Mouse (Mus musculus) ZHBTc4 (cell line): ENCODE results near the gene C8b.
A peak's percentile ranks its signal among the peaks of the same experiment; 100 is the strongest.

Experiments
- DNase-seq: peaks from one replicate; pipeline ENCODE4 v3.0.0-alpha.2; 2011; ENCODE audit warnings: low read depth, low spot score

The C8b gene

GRCm38 (mm10) chr4:104810710-104811286 is 44.7 kb downstream of the C8b start:
- DNase-seq, result no peak

- peak; percentile 77 for DNase-seq
Measured at GRCm38 (mm10) chr4:104813617-104814016, 47.5 kb downstream of the C8b start.

GRCm38 (mm10) chr4:104816519-104817232 is 50.6 kb downstream of the C8b start:
- no peak for DNase-seq

GRCm38 (mm10) chr4:104817509-104817908 is 51.4 kb downstream of the C8b start:
- DNase-seq, result no peak

- no peak for DNase-seq
Measured at GRCm38 (mm10) chr4:104818986-104819385, 52.9 kb downstream of the C8b start.

GRCm38 (mm10) chr4:104819891-104820290 is 53.8 kb downstream of the C8b start:
- DNase-seq, result no peak

GRCm38 (mm10) chr4:104823597-104824101 is 57.5 kb downstream of the C8b start:
- DNase-seq, result no peak

- DNase-seq, result no peak
Measured at GRCm38 (mm10) chr4:104824381-104825077, 58.4 kb downstream of the C8b start.

GRCm38 (mm10) chr4:104828939-104829338 is 62.8 kb downstream of the C8b start:
- DNase-seq, result no peak

GRCm38 (mm10) chr4:104835096-104835495 is 69.0 kb downstream of the C8b start:
- no peak for DNase-seq

GRCm38 (mm10) chr4:104838342-104838741 is 72.2 kb downstream of the C8b start:
- no peak for DNase-seq

GRCm38 (mm10) chr4:104842204-104842603 is 76.1 kb downstream of the C8b start:
- DNase-seq, result no peak

GRCm38 (mm10) chr4:104843546-104843945 is 77.4 kb downstream of the C8b start:
- DNase-seq, result no peak
